Mouse (Mus musculus): Measurements from ENCODE around the gene Rps6ka3.

Rps6ka3 gene

GRCm38 (mm10) chrX:159210007-159210406 is at the start of gene Rps6ka3:
TSS of gene Rps6ka3 (plus strand) at chrX:159210307.
- DNase-seq, result no peak

DNA sequence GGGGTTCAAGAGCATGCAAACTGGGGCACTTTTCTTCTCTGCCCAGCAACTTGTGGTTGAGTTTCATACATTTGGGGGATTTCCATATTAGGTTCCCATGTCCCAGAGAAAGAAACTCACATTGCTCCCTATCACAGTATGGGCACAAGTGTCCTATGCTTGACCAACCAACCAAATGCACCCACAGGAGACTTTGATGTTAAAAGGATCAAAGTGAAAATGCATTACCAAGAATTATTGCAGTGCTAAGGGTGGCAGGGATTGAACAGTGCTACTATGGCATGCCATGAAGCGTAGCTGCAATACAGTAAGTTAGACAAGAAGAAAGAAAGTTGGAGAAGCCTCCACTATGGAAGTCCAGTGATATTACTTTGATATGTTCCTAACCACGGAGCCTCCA is 40.9 kb upstream of the Rps6ka3 start:
- no peak for DNase-seq

- no peak for DNase-seq
These were observed 38.5 kb upstream of the Rps6ka3 start for GRCm38 (mm10) chrX:159171579-159171978.

GRCm38 (mm10) chrX:159191581-159191980 is 18.5 kb upstream of the Rps6ka3 start:
- no peak for DNase-seq

- DNase-seq, result no peak
These were observed 10.6 kb upstream of the Rps6ka3 start for GRCm38 (mm10) chrX:159199495-159199894.

- no peak for DNase-seq
These were observed 10.0 kb upstream of the Rps6ka3 start for GRCm38 (mm10) chrX:159200101-159200500.

DNA sequence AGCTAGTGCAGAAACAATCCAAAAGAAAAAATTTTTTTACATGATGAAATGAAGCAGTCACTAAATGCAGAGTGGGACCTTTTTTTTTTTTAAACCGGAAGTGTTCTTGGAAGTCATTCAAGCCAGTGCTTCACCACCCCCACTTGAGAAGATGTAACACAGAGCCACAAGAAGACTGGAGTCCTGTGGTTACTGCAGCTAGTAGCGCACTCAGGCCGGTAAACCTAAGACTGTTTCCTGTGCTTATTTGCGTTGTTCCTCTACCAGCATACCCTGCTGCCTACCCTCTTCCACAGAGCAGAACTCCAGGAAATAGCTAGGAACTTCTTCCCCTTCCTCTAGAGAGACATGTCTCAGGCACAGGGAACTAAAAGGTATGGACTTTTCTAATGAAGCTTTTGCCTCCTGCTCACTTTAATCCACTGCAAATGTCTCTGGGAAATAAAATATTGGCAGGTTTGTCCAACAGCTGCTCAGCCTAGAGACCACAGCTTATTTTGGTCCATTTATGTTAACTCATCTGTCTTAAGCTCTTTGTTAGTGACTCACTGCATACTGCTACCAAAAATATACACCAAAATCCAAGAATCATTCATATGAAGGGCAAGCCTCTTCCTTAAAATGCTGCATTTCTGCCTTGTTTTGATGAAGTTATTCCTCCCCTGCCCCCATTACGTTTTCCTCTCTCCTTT is 931 bp downstream of the Rps6ka3 start:
- DNase-seq, result peak; percentile 15

DNA sequence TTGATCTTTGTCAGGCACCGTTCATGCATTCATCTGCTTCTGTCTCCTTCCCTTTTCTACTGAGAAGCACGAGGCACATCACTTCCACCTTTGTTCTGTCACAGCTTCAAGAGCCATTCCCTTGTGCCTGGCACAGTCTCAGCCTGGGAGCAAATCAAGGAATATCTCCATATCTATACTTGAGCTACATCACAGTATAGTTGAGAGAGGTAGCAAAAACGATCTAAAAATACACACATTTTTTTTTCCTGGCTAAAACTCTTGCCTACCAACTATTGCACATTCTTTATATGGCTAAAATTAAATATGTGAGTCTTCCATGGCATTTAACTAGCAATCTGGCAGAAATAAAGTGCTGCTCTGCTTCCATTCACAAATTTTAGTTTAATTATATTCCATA is 5.1 kb downstream of the Rps6ka3 start:
- no peak for DNase-seq

DNA sequence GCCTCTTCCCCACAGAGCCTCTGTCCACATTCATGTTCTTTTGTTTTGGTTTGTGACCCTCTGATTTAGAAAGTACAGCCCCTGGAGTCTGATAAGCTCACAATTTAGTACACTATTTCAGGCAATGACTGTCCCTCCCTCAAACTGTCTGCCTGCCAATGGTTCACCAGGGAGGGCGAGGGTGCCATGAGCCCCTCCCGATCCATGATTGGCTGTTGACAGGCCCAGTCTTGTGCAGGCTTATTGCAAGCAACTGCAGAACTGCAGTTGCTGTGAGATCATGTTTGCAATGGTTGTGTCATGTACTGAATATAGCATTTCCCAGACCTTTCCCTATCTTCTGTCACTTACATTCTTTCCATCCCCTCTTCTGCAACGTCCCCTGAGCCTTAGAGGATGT is 12.4 kb downstream of the Rps6ka3 start:
- DNase-seq, result no peak

GRCm38 (mm10) chrX:159237275-159237674 is 27.2 kb downstream of the Rps6ka3 start:
- DNase-seq, result no peak

DNA sequence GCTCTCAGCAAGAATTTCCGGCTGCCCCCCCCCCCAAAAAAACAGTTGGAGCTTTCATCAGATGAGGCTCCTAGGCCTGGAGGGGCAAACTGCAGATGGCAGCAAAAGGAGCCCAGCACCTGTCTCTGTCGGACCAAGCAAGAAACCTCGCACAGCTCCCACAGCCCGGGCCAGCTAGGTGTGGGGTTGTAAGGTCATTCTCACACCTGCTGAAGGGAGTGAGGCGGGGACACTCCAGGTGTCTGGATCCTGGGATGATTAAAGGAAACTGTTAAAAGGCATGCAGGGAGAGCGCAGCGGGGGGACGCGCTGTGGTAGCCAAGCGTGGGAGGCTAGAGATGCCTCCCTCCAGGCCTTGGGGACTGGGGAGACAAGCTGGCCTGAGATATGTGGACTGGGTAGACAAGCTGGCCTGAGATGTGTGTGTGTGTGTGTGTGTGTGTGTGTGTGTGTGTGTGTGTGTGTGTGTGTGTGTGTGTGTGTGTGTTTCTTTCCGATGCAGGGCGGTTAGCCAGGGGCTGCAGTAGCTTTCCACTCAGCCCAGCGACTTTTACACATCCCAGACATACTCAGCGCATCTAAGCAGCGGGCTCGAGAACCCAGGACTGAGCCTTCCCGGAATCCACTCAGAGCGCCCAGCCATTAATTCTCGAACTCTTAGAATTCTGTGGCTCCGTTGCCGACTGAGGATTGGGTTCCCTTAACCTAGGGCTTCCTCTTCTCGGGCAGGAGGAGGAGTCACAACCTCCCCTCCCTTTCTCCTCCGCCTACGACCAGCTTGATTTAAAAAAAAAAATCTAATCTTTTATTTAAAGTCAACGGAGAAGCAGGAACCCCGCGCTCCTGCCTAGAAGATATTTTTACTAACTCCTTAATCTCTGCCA is 44.1 kb downstream of the Rps6ka3 start:
- DNase-seq, result peak; percentile 68

- DNase-seq, result peak; percentile 91
These were observed 45.2 kb downstream of the Rps6ka3 start for GRCm38 (mm10) chrX:159255123-159255978.

- DNase-seq, result no peak
These were observed 46.1 kb downstream of the Rps6ka3 start for GRCm38 (mm10) chrX:159256040-159256852.

- DNase-seq, result peak; percentile 50
These were observed 46.9 kb downstream of the Rps6ka3 start for GRCm38 (mm10) chrX:159256921-159257421.

DNA sequence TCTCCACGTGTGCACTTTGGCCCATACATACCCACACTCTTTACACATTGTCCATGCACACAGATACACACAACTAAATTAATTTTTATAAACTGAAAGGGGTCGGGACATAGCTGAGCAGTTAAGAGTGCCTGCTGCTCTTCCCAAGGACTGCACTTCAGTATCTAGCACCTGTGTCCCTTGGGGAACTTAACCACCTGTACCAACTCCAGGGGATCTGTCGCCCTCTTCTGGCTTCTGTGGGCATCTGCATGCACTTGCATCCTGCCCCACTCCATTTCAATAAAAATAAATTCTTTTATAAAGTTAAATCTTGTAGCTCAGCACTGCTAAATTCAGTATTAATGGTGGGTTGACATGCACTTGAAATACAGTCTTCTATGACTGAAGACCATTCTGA is 54.6 kb downstream of the Rps6ka3 start:
- peak; percentile 38 for DNase-seq

GRCm38 (mm10) chrX:159269072-159269471 is 59.0 kb downstream of the Rps6ka3 start:
- DNase-seq, result peak; percentile 48

DNA sequence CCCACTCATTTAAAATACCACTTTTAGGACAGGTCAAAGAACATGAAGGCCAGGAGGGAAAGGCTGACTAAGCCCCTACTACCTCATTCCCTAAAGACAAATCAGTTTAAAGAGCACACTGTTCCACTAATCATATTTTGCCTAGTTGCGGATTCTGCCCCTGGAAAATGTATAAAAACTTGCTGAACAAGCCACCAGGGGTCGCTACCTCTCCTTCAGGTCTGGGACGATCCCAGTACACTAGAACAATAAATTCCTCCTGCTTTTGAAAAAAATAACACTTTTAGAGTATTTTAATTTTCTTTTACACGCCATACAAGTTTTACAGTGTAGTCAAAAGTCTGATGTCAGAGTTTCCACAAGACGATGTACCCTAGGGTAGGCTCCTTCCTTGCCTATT is 76.7 kb downstream of the Rps6ka3 start:
- DNase-seq, result peak; percentile 17

- DNase-seq, result no peak
These were observed 85.8 kb downstream of the Rps6ka3 start for GRCm38 (mm10) chrX:159295879-159296278.

GRCm38 (mm10) chrX:159302349-159303311 is 92.5 kb downstream of the Rps6ka3 start:
- no peak for DNase-seq

- no peak for DNase-seq
These were observed 105.2 kb downstream of the Rps6ka3 start for GRCm38 (mm10) chrX:159315293-159315692.

- peak; percentile 70 for DNase-seq
These were observed 111.2 kb downstream of the Rps6ka3 start for GRCm38 (mm10) chrX:159321342-159321741.
